Mouse (Mus musculus) megakaryocyte, embryonic 14.5 days (primary cell): ENCODE measurements around the gene Robo1.

Source experiments
- FLI1 ChIP-seq: IDR thresholded peaks from 2 replicates; pipeline ENCODE4 v1.6.1; 2012; ENCODE audit warnings: low read length, inconsistent platforms, mixed read lengths
- GATA1 ChIP-seq: IDR thresholded peaks from 3 replicates; pipeline ENCODE4 v1.6.1; 2012; ENCODE audit warnings: mixed read lengths, low read length, inconsistent platforms, borderline replicate concordance

- TF ChIP-seq GATA1 (no peak), FLI1 (no peak)
Observed at GRCm38 (mm10) chr16:72708526-72708925, 400.4 kb downstream of the Robo1 start.
